Mouse (Mus musculus): ENCODE measurements around the gene Il18bp. TPM values are rescaled to one million over a fixed set of nuclear protein-coding genes. Genes with fewer than 3 reads are reported as not detected.
"Not testable (repeated sequence)": the region's sequence is repeated elsewhere in the genome, so short reads cannot be mapped to it uniquely, and the experiment has no call there.

The Il18bp gene
- polyA plus RNA-seq, 1 experiment from 2014 or later: 6.3 TPM

- no peak for ATAC-seq (replicated peaks)
Observed at GRCm38 (mm10) chr7:102025187-102026119, 7.0 kb upstream of the Il18bp start.

GRCm38 (mm10) chr7:102023821-102024220 lies 5.3 kb upstream of the Il18bp start:
- no peaks in the 10 kb centered on the region for H3K9me3 ChIP-seq
- 97% methylated on average over 9 of the region's 9 CpGs for WGBS
- no peaks in the 10 kb centered on the region for H3K27me3 ChIP-seq (replicated peaks)
- no peaks in the 10 kb centered on the region for H3K4me1 ChIP-seq
- peaks cover 34% of the 10 kb centered on the region for H3K36me3 ChIP-seq (replicated peaks)
- H3K4me2 ChIP-seq: no peak overlapping the region
- no peak overlapping the region for H3K27ac ChIP-seq
- H3K9ac ChIP-seq: no peak overlapping the region
- no peak for ATAC-seq (replicated peaks)
- H3K4me3 ChIP-seq: no peak overlapping the region

More at GRCm38 (mm10) chr7:102025187-102026119, 7.0 kb upstream of the Il18bp start:
- Histone ChIP-seq H3K4me3 (no peak overlapping the region), H3K36me3 (replicated peaks) (peaks cover 38% of the 10 kb centered on the region), H3K4me1 (no peaks in the 10 kb centered on the region), H3K9me3 (no peaks in the 10 kb centered on the region), H3K27me3 (replicated peaks) (no peaks in the 10 kb centered on the region), H3K27ac (no peak overlapping the region), H3K4me2 (no peak overlapping the region), H3K9ac (no peak overlapping the region)
- WGBS: 78% methylated on average over 2 of the region's 2 CpGs

GRCm38 (mm10) chr7:102020934-102021333 lies 2.4 kb upstream of the Il18bp start:
- 87% methylated on average over 2 of the region's 2 CpGs for WGBS
- not testable (repeated sequence) for H3K4me2 ChIP-seq; H3K27ac ChIP-seq; H3K9me3 ChIP-seq; ATAC-seq (replicated peaks); H3K27me3 ChIP-seq (replicated peaks); H3K4me1 ChIP-seq; H3K9ac ChIP-seq; H3K4me3 ChIP-seq
- H3K36me3 ChIP-seq (replicated peaks): peaks cover 36% of the 10 kb centered on the region

- Histone ChIP-seq H3K27ac (no peak overlapping the region), H3K36me3 (replicated peaks) (peaks cover 35% of the 10 kb centered on the region), H3K9ac (no peak overlapping the region), H3K27me3 (replicated peaks) (no peaks in the 10 kb centered on the region), H3K4me3 (no peak overlapping the region), H3K4me1 (no peaks in the 10 kb centered on the region), H3K4me2 (no peak overlapping the region), H3K9me3 (no peaks in the 10 kb centered on the region)
- ATAC-seq (replicated peaks): no peak
- 69% methylated on average over 3 of the region's 3 CpGs for whole genome bisulfite sequencing
Observed at GRCm38 (mm10) chr7:102019362-102019761, 872 bp upstream of the Il18bp start.

- Histone ChIP-seq H3K4me2 (no peak overlapping the region), H3K4me1 (no peaks in the 10 kb centered on the region), H3K4me3 (no peak overlapping the region), H3K27me3 (replicated peaks) (no peaks in the 10 kb centered on the region), H3K9ac (no peak overlapping the region), H3K27ac (no peak overlapping the region), H3K36me3 (replicated peaks) (peaks cover 47% of the 10 kb centered on the region), H3K9me3 (no peaks in the 10 kb centered on the region)
- no peak for ATAC-seq (replicated peaks)
- WGBS: 86% methylated on average over 7 of the region's 7 CpGs
Observed at GRCm38 (mm10) chr7:102018034-102018433, 456 bp downstream of the Il18bp start.

GRCm38 (mm10) chr7:102017452-102017851 lies 1.0 kb downstream of the Il18bp start:
- no peak overlapping the region for H3K9ac ChIP-seq
- H3K27me3 ChIP-seq (replicated peaks): no peaks in the 10 kb centered on the region
- H3K4me1 ChIP-seq: no peaks in the 10 kb centered on the region
- no peak overlapping the region for H3K27ac ChIP-seq
- ATAC-seq (replicated peaks): no peak
- WGBS: 85% methylated on average over 5 of the region's 5 CpGs
- peaks cover 47% of the 10 kb centered on the region for H3K36me3 ChIP-seq (replicated peaks)
- no peak overlapping the region for H3K4me2 ChIP-seq
- H3K9me3 ChIP-seq: no peaks in the 10 kb centered on the region
- no peak overlapping the region for H3K4me3 ChIP-seq

GRCm38 (mm10) chr7:102016936-102017335 lies 1.6 kb downstream of the Il18bp start:
- H3K4me1 ChIP-seq: no peaks in the 10 kb centered on the region
- H3K9me3 ChIP-seq: no peaks in the 10 kb centered on the region
- no peak overlapping the region for H3K4me3 ChIP-seq
- ATAC-seq (replicated peaks): no peak
- H3K36me3 ChIP-seq (replicated peaks): peaks cover 48% of the 10 kb centered on the region
- 87% methylated on average over 4 of the region's 4 CpGs for WGBS
- H3K27me3 ChIP-seq (replicated peaks): no peaks in the 10 kb centered on the region
- no peak overlapping the region for H3K9ac ChIP-seq
- no peak overlapping the region for H3K4me2 ChIP-seq
- H3K27ac ChIP-seq: no peak overlapping the region

- no peaks in the 10 kb centered on the region for H3K4me1 ChIP-seq
- peaks cover 63% of the 10 kb centered on the region for H3K36me3 ChIP-seq (replicated peaks)
- 92% methylated on average over 2 of the region's 2 CpGs for WGBS
- no peaks in the 10 kb centered on the region for H3K9me3 ChIP-seq
- no peaks in the 10 kb centered on the region for H3K27me3 ChIP-seq (replicated peaks)
- H3K4me3 ChIP-seq: no peak overlapping the region
- H3K27ac ChIP-seq: no peak overlapping the region
- H3K9ac ChIP-seq: no peak overlapping the region
- no peak for ATAC-seq (replicated peaks)
- no peak overlapping the region for H3K4me2 ChIP-seq
Observed at GRCm38 (mm10) chr7:102014995-102015394, 3.5 kb downstream of the Il18bp start.

- no peak for ATAC-seq (replicated peaks)
- H3K36me3 ChIP-seq (replicated peaks): peaks cover 78% of the 10 kb centered on the region
- WGBS: 86% methylated on average over 8 of the region's 8 CpGs
- no peak overlapping the region for H3K9ac ChIP-seq
- no peaks in the 10 kb centered on the region for H3K27me3 ChIP-seq (replicated peaks)
- H3K9me3 ChIP-seq: no peaks in the 10 kb centered on the region
- H3K4me3 ChIP-seq: no peak overlapping the region
- no peaks in the 10 kb centered on the region for H3K4me1 ChIP-seq
- no peak overlapping the region for H3K4me2 ChIP-seq
- H3K27ac ChIP-seq: no peak overlapping the region
Observed at GRCm38 (mm10) chr7:102013416-102013815, 5.1 kb downstream of the Il18bp start.

GRCm38 (mm10) chr7:102011855-102012254 lies 6.6 kb downstream of the Il18bp start:
- H3K36me3 ChIP-seq (replicated peaks): peaks cover 78% of the 10 kb centered on the region
- H3K27me3 ChIP-seq (replicated peaks): no peaks in the 10 kb centered on the region
- H3K4me1 ChIP-seq: no peaks in the 10 kb centered on the region
- H3K9ac ChIP-seq: no peak overlapping the region
- no peaks in the 10 kb centered on the region for H3K9me3 ChIP-seq
- H3K4me3 ChIP-seq: no peak overlapping the region
- no peak overlapping the region for H3K27ac ChIP-seq
- ATAC-seq (replicated peaks): no peak
- H3K4me2 ChIP-seq: no peak overlapping the region
- 93% methylated on average over 9 of the region's 9 CpGs for WGBS

GRCm38 (mm10) chr7:102006520-102006919 lies 12.0 kb downstream of the Il18bp start:
- H3K4me3 ChIP-seq: no peak overlapping the region
- WGBS: 97% methylated on average over 1 of the region's 1 CpGs
- no peak overlapping the region for H3K4me2 ChIP-seq
- no peak overlapping the region for H3K27ac ChIP-seq
- H3K4me1 ChIP-seq: no peaks in the 10 kb centered on the region
- no peak overlapping the region for H3K9ac ChIP-seq
- no peaks in the 10 kb centered on the region for H3K9me3 ChIP-seq
- H3K27me3 ChIP-seq (replicated peaks): no peaks in the 10 kb centered on the region
- H3K36me3 ChIP-seq (replicated peaks): peaks cover 56% of the 10 kb centered on the region
- no peak for ATAC-seq (replicated peaks)

GRCm38 (mm10) chr7:102000921-102001630 lies 17.4 kb downstream of the Il18bp start:
- ATAC-seq (replicated peaks): 0 out of 2 replicates have a peak, but pooled peaks have one; percentile 26
- Histone ChIP-seq H3K27ac (no peak overlapping the region), H3K9me3 (no peaks in the 10 kb centered on the region), H3K4me3 (no peak overlapping the region), H3K4me2 (no peak overlapping the region), H3K36me3 (replicated peaks) (peaks cover 68% of the 10 kb centered on the region), H3K9ac (no peak overlapping the region), H3K27me3 (replicated peaks) (no peaks in the 10 kb centered on the region), H3K4me1 (no peaks in the 10 kb centered on the region)
- 84% methylated on average over 26 of the region's 26 CpGs for WGBS
